Mouse (Mus musculus): ENCODE measurements at regions not wholly inside any gene's neighbourhood (a gene's known extent, or its start where the extent isn't known, plus 50 kb on each side); places are given as distances from the start of the nearest gene placed in this dataset.

DNA sequence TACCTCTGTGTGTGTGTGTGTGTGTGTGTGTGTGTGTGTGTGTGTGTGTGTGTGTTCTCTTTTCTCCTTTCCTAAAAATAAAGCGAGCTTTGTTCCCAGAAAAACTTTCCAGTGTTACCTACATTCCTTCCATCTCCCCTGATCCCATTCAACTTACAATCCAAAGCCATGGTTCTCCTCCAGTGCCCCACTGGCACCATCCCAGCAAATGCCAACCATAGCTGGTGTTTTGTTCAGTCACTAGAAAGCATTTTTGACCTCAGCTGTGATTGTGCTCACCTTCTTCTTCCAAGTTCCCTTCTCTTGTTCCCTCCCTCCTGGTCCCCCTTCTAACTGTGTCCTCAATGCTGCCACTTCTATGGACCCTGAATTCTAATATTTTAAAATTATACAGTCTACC is 614.1 kb upstream of the Mpdz start:
- TF ChIP-seq CTCF (IDR thresholded peaks at IDR 0.05; ENCODE audit: control insufficient read depth, insufficient read depth, insufficient read length) (no peak), FOSL1 (IDR thresholded peaks at IDR 0.05; ENCODE audit: insufficient read depth, low read length, poor library complexity, severe bottlenecking) (no peak), MAX (IDR thresholded peaks at IDR 0.05) (no peak), USF1 (IDR thresholded peaks at IDR 0.05; ENCODE audit: low read depth) (no peak)
